Mouse (Mus musculus) heart, adult 2 months (tissue): ENCODE results near the gene Bcl2a1c. TPM values are rescaled to one million over a fixed set of nuclear protein-coding genes. Genes with fewer than 3 reads are reported as not detected.

Experiments
- DNase-seq, 2 experiments: peaks; one replicate each; pipeline ENCODE4 v3.0.0; 2021
- H3K27ac ChIP-seq: fragments of 200-600 bp; 2 replicates; pipeline ENCODE4 v1.8.1; 2022
- H3K27me3 ChIP-seq: fragments of 200-500 bp; 2 replicates; pipeline ENCODE4 v1.6.1; 2012; ENCODE audit warnings: mild to moderate bottlenecking, low read length, inconsistent platforms, mixed read lengths; ENCODE audit not compliant: control insufficient read depth, insufficient read depth
- H3K36me3 ChIP-seq: fragments of 200-500 bp; 2 replicates; pipeline ENCODE4 v1.6.1; 2012; ENCODE audit warnings: low read length, inconsistent platforms; ENCODE audit not compliant: control insufficient read depth, insufficient read depth
- H3K4me1 ChIP-seq: fragments of 200-500 bp; 2 replicates; pipeline ENCODE4 v1.6.1; 2011; ENCODE audit warnings: low read length; ENCODE audit not compliant: control insufficient read depth, insufficient read depth
- H3K4me3 ChIP-seq: fragments of 200-600 bp; 2 replicates; pipeline ENCODE4 v1.8.1; 2022
- H3K79me2 ChIP-seq: fragments of 200-500 bp; replicated peaks from 2 replicates; pipeline ENCODE4 v1.6.1; 2012; ENCODE audit warnings: mild to moderate bottlenecking, inconsistent platforms, low read length, moderate library complexity, mixed read lengths; ENCODE audit not compliant: control insufficient read depth, insufficient read depth
- H3K9ac ChIP-seq: fragments of 200-500 bp; 2 replicates; pipeline ENCODE4 v1.6.1; 2012; ENCODE audit warnings: low read depth, mild to moderate bottlenecking, control low read depth, inconsistent platforms, low read length, mixed read lengths
- CTCF ChIP-seq: fragments of 200-600 bp; IDR thresholded peaks from 2 replicates; pipeline ENCODE4 v1.8.1; 2022; ENCODE audit warnings: antibody characterized with exemption, mild to moderate bottlenecking, moderate library complexity
- EP300 ChIP-seq: fragments of 200-500 bp; IDR thresholded peaks from 2 replicates; pipeline ENCODE4 v1.6.1; 2011; ENCODE audit warnings: low read depth, low read length, control low read depth; ENCODE audit not compliant: insufficient read depth
- POLR2A ChIP-seq: fragments of 200-500 bp; IDR thresholded peaks from 2 replicates; pipeline ENCODE4 v1.6.1; 2011; ENCODE audit warnings: mild to moderate bottlenecking, low read depth, low read length, control low read depth; ENCODE audit not compliant: insufficient read depth
- WGBS: fragments of 180-500 bp; shearing (Covaris S2); methylation state at CpG from one replicate; pipeline ENCODE4 v1.1.7; 2018; 5-methylcytosine and 5-hydroxymethylcytosine counted together
- intact Hi-C: fragments of 180-260 bp; cut with DNase I; formaldehyde crosslinking; loops from one replicate; pipeline ENCODE4 v1.15.1; 2025
- polyA plus RNA-seq: library from polyadenylated mRNA; depleted of rRNA; stranded (reverse); fragments of >200 nt; gene quantifications from 2 replicates; pipeline ENCODE4 v1.2.3, GENCODE M21; 2012; rRNA removed
- total RNA-seq, 2 experiments: library from RNA; stranded (reverse); gene quantifications; 2 replicates each; pipeline ENCODE4 v1.2.3; 2021

The Bcl2a1c gene
- total and polyA plus RNA-seq, 3 experiments = not detected

GRCm38 (mm10) chr9:114379871-114380270, 49.9 kb downstream of the Bcl2a1c start:
- Histone ChIP-seq H3K79me2 (no peaks in the 10 kb centered on the region), H3K4me1 (no peaks in the 10 kb centered on the region), H3K27ac (no peak overlapping the region), H3K4me3 (no peak overlapping the region), H3K36me3 (no peaks in the 10 kb centered on the region), H3K9ac (no peak overlapping the region), H3K27me3 (no peaks in the 10 kb centered on the region)
- intact Hi-C loops = loop anchor here (2.0 to 10.0 kb wide), 2 partner anchors 61 to 395 kb away; no protein-coding TSS in a partner anchor
- 92% methylated on average over 12 of the region's 12 CpGs for WGBS
- no peak for TF ChIP-seq EP300
- no peak for TF ChIP-seq POLR2A
- no peak for TF ChIP-seq CTCF
- DNase-seq = no peak

Other genes starting within 250 kb of the Bcl2a1c start
- gene Crtap, start 60.5 kb downstream of the Bcl2a1c start, total RNA-seq = 10 to 100 TPM; 28.5 to 31.2 TPM
- gene Crtap, start 60.5 kb downstream of the Bcl2a1c start, polyA plus RNA-seq = 67.7 and 97.4 TPM in 2 replicates
- gene Glb1, start 70.9 kb downstream of the Bcl2a1c start, total RNA-seq = 10 to 100 TPM; 12.2 to 14.8 TPM
- 20.8 and 27.1 TPM in 2 replicates for gene Glb1, start 70.9 kb downstream of the Bcl2a1c start, polyA plus RNA-seq
- 1 to 10 TPM; 3.7 to 3.9 TPM for gene Tmppe, start 71.0 kb downstream of the Bcl2a1c start, total RNA-seq
- gene Tmppe, start 71.0 kb downstream of the Bcl2a1c start, polyA plus RNA-seq = 2.7 and 4.9 TPM in 2 replicates
- not detected for gene Ccr4, start 174.8 kb downstream of the Bcl2a1c start, total RNA-seq
- gene Ccr4, start 174.8 kb downstream of the Bcl2a1c start, polyA plus RNA-seq = not detected in 2 replicates
- not detected for gene C130032M10Rik, start 185.6 kb downstream of the Bcl2a1c start, total RNA-seq
- not detected in 2 replicates for gene C130032M10Rik, start 185.6 kb downstream of the Bcl2a1c start, polyA plus RNA-seq
- not detected for gene Trim71, start 234.2 kb downstream of the Bcl2a1c start, total RNA-seq
- gene Trim71, start 234.2 kb downstream of the Bcl2a1c start, polyA plus RNA-seq = not detected in 2 replicates